ENCODE assay signal across 10 mouse cellular contexts in the genomic region with DNA sequence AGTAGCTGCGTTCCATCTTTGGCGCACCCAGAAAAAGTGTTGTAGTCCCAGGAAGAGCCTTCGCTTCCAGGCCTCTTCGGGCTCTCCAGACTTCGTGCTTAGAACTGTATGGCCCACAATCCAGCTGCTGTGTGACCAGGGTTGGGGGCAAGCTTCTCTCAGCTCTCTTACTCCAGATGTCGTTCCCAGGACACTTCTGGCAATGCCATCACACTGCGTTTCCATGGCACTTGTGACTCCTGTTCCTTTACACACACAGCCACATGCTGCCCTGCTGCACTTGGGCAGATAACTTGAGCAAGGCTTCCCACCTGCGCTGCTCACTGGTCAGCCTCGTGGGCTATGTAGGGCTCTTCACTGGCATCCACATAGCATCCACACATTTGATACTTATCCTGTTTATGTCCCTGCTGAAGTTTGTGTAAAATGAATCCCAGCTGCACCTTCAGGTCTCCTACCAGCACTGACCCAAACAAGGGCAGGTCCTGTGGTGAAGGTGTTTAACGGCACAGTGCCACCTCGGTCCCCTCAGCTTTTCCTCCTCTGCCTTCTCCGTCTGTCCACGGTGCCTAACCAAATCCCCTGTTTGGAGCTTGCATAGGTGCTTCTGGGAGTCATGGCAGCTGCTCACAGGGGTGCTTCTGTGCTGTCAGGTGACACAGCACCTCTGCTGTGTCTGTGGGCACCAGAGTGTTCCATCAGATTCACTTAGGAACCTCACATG. TPM values are rescaled to one million over a fixed set of nuclear protein-coding genes. Genes with fewer than 3 reads are reported as not detected.
A peak's percentile ranks its signal among the peaks of the same experiment; 100 is the strongest.
DNase-seq lines count a peak whose midpoint lies in the region; ATAC-seq and TF ChIP-seq lines count a peak whose summit lies in the region.
"Had no signal": no experiment of that assay in that cellular context is flagged by ENCODE, and none has a peak within 500 bp of the region (broad histone marks: within the 10 kb centered on the region; RNA-seq: fewer than 3 reads in every experiment).

No protein-coding gene starts in this region.

- no peak overlapping the region for H3K4me3 ChIP-seq in heart, embryonic 10.5 days
- peak overlapping the region; percentile 73 for H3K4me3 ChIP-seq in E14TG2a.4 (replicated peaks; ENCODE audit: low read length)
- H3K4me3 ChIP-seq in heart, embryonic 15.5 days = no peak overlapping the region
- H3K4me3 ChIP-seq in liver, embryonic 13.5 days (replicated peaks) = no peak overlapping the region

- no peak overlapping the region for H3K9ac ChIP-seq in heart, embryonic 15.5 days
- no peak overlapping the region for H3K9ac ChIP-seq in liver, embryonic 13.5 days

- peaks cover 13% of the 10 kb centered on the region for H3K36me3 ChIP-seq in heart, embryonic 10.5 days
- 0 out of 2 replicates have a peak, but pooled peaks cover 2% of the 10 kb centered on the region for H3K36me3 ChIP-seq in E14TG2a.4 (ENCODE audit: insufficient read depth, low read length)
- H3K36me3 ChIP-seq in heart, embryonic 15.5 days = peaks cover 12% of the 10 kb centered on the region; the same call in 1 of the 2 replicates
- H3K36me3 ChIP-seq in liver, embryonic 13.5 days = peaks cover 12% of the 10 kb centered on the region

- TF ChIP-seq CTCF in E14TG2a.4 (conservative IDR thresholded peaks at IDR 0.05; ENCODE audit: low read length) = no peak

- 86% methylated on average over 13 of the region's 13 CpGs for WGBS in heart, embryonic 10.5 days
- 84% methylated on average over 13 of the region's 13 CpGs for WGBS in heart, embryonic 15.5 days
- whole genome bisulfite sequencing in liver, embryonic 13.5 days (ENCODE audit: insufficient replicate concordance) = 80% methylated on average over 13 of the region's 13 CpGs

- no peaks in the 10 kb centered on the region for H3K27me3 ChIP-seq in heart, embryonic 10.5 days (ENCODE audit: insufficient read depth, poor library complexity, severe bottlenecking)
- no peaks in the 10 kb centered on the region; the same call in 1 of the 2 replicates for H3K27me3 ChIP-seq in E14TG2a.4 (ENCODE audit: insufficient read depth, low read length)
- H3K27me3 ChIP-seq in heart, embryonic 15.5 days = no peaks in the 10 kb centered on the region
- H3K27me3 ChIP-seq in liver, embryonic 13.5 days = no peaks in the 10 kb centered on the region

- H3K4me1 ChIP-seq in heart, embryonic 10.5 days = peaks cover 62% of the 10 kb centered on the region
- H3K4me1 ChIP-seq in E14TG2a.4 (replicated peaks; ENCODE audit: low read depth, low read length) = peaks cover 69% of the 10 kb centered on the region
- peaks cover 67% of the 10 kb centered on the region for H3K4me1 ChIP-seq in heart, embryonic 15.5 days (replicated peaks)
- peaks cover 60% of the 10 kb centered on the region for H3K4me1 ChIP-seq in liver, embryonic 13.5 days (replicated peaks)

- H3K9me3 ChIP-seq in heart, embryonic 10.5 days = no peaks in the 10 kb centered on the region
- no peaks in the 10 kb centered on the region for H3K9me3 ChIP-seq in E14TG2a.4 (ENCODE audit: low read length)
- no peaks in the 10 kb centered on the region for H3K9me3 ChIP-seq in heart, embryonic 15.5 days (replicated peaks)
- H3K9me3 ChIP-seq in liver, embryonic 13.5 days (replicated peaks) = no peaks in the 10 kb centered on the region

- H3K27ac ChIP-seq in heart, embryonic 10.5 days = peak overlapping the region; percentile 94
- peak overlapping the region; percentile 95 for H3K27ac ChIP-seq in heart, embryonic 15.5 days
- 0 out of 2 replicates have a peak overlapping the region, but pooled peaks have one; percentile 73 for H3K27ac ChIP-seq in liver, embryonic 13.5 days

- ATAC-seq in heart, embryonic 15.5 days (replicated peaks; ENCODE audit: insufficient number of reproducible peaks, insufficient read depth, low FRiP score, low read depth) = no peak
- ATAC-seq in liver, embryonic 13.5 days (ENCODE audit: low read depth) = no peak

- H3K4me2 ChIP-seq in heart, embryonic 15.5 days = no peak overlapping the region
- no peak overlapping the region for H3K4me2 ChIP-seq in liver, embryonic 13.5 days

- peak; percentile 75 for DNase-seq in heart, embryonic 10.5 days (ENCODE audit: low spot score)
- no peak for DNase-seq in heart, adult 8-10 months (ENCODE audit: low spot score)
- no peak for DNase-seq in liver, embryonic 13.5 days
- DNase-seq in yolk sac, embryonic 10.5 days (ENCODE audit: low spot score) = no peak
- no peak for DNase-seq in adipocyte (ENCODE audit: low spot score)
- DNase-seq in adrenal gland, adult 18-20 months (ENCODE audit: low spot score in 2 of 2) = no peak

RNA-seq across cellular contexts. Expression of gene Hacl1, which starts 22.5 kb away (rescaled TPM):
- polyA plus RNA-seq in heart, embryonic 10.5 days (2016; fragmentation: Nextera tagmentation; extraction: Ambion mirVana) = 7.8 and 8.8 TPM in 2 replicates
- total RNA-seq in heart, adult 8-10 months (2022) = 10 to 100 TPM; 12.2 to 14.6 (median 14.0) TPM
- 9.7 and 11.6 TPM in 2 replicates for polyA plus RNA-seq in heart, embryonic 15.5 days (2015; fragmentation: Nextera tagmentation; extraction: Ambion mirVana)
- 8.1 and 9.6 TPM in 2 replicates for polyA plus RNA-seq in liver, embryonic 13.5 days (2015; fragmentation: Nextera tagmentation; extraction: Ambion mirVana)
- total RNA-seq in adrenal gland, adult 18-20 months (2021) = 10 to 100 TPM; 46.3 to 46.8 TPM

RNA-seq across cellular contexts. Expression of gene Btd, which starts 22.7 kb away (rescaled TPM):
- 21.2 and 23.8 TPM in 2 replicates for polyA plus RNA-seq in heart, embryonic 10.5 days (2016; fragmentation: Nextera tagmentation; extraction: Ambion mirVana)
- 10 to 100 TPM in 3 of 4 experiments, 1 to 10 TPM in 1; 9.4 to 10.5 (median 10.4) TPM for total RNA-seq in heart, adult 8-10 months (2022)
- 20.4 and 23.5 TPM in 2 replicates for polyA plus RNA-seq in heart, embryonic 15.5 days (2015; fragmentation: Nextera tagmentation; extraction: Ambion mirVana)
- 8.9 TPM in 2 replicates for polyA plus RNA-seq in liver, embryonic 13.5 days (2015; fragmentation: Nextera tagmentation; extraction: Ambion mirVana)
- 10 to 100 TPM; 41.3 to 57.0 TPM for total RNA-seq in adrenal gland, adult 18-20 months (2021)

RNA-seq across cellular contexts. Expression of gene Gm49387, which starts 22.9 kb away (rescaled TPM):
- 0.74 and 2.4 TPM in 2 replicates for polyA plus RNA-seq in heart, embryonic 10.5 days (2016; fragmentation: Nextera tagmentation; extraction: Ambion mirVana)
- total RNA-seq in heart, adult 8-10 months (2022) = 1 to 10 TPM in 1 of 4 experiments, under 1 TPM in 2, not detected in 1; 0.46 to 1.1 (median 0.75) TPM
- 2.6 TPM in 2 replicates for polyA plus RNA-seq in heart, embryonic 15.5 days (2015; fragmentation: Nextera tagmentation; extraction: Ambion mirVana)
- 0.69 TPM in 1 of 2 replicates, not detected in the other for polyA plus RNA-seq in liver, embryonic 13.5 days (2015; fragmentation: Nextera tagmentation; extraction: Ambion mirVana)
- total RNA-seq in adrenal gland, adult 18-20 months (2021) = not detected
- total RNA-seq: gastrocnemius, postnatal 4 days had no signal
- polyA plus RNA-seq: brain, embryonic 14.5 days had no signal
